Mouse (Mus musculus) olfactory bulb, adult 2 months (tissue): ENCODE data around the gene Nxpe3. TPM values are rescaled to one million over a fixed set of nuclear protein-coding genes. Genes with fewer than 3 reads are reported as not detected.

Experiments
- H3K27ac ChIP-seq: fragments of 200-500 bp; 2 replicates; pipeline ENCODE4 v1.5.1; 2012; ENCODE audit warnings: low read depth, low read length; ENCODE audit not compliant: insufficient read depth
- H3K4me1 ChIP-seq: fragments of 200-500 bp; 2 replicates; pipeline ENCODE4 v1.6.1; 2012; ENCODE audit warnings: low read length; ENCODE audit not compliant: control insufficient read depth, insufficient read depth
- H3K4me3 ChIP-seq: fragments of 200-500 bp; 2 replicates; pipeline ENCODE4 v1.5.1; 2012; ENCODE audit warnings: mild to moderate bottlenecking, low read depth, low read length, moderate library complexity; ENCODE audit not compliant: insufficient read depth
- CTCF ChIP-seq: fragments of 200-500 bp; IDR thresholded peaks from 2 replicates; pipeline ENCODE4 v1.5.1; 2012; ENCODE audit warnings: low read depth, mild to moderate bottlenecking, low read length, moderate library complexity; ENCODE audit not compliant: insufficient read depth
- POLR2A ChIP-seq: fragments of 200-500 bp; IDR thresholded peaks from 2 replicates; pipeline ENCODE4 v1.6.1; 2012; ENCODE audit warnings: mild to moderate bottlenecking, low read depth, low read length, moderate library complexity; ENCODE audit not compliant: insufficient read depth
- WGBS: fragments of 180-500 bp; shearing (Covaris S2); methylation state at CpG from one replicate; pipeline ENCODE4 v1.1.7; 2018; 5-methylcytosine and 5-hydroxymethylcytosine counted together
- polyA plus RNA-seq: library from polyadenylated mRNA; stranded (reverse); fragments of >200 nt; gene quantifications from 2 replicates; pipeline ENCODE4 v1.2.4, GENCODE M21; 2012; ENCODE audit warnings: low replicate concordance; ENCODE audit not compliant: missing spikeins, insufficient read depth, insufficient read length

Gene Nxpe3
- polyA plus RNA-seq, 1 experiment = not detected

GRCm38 (mm10) chr16:55831451-55831850 is 63.6 kb downstream of the Nxpe3 start:
- TF ChIP-seq CTCF = no peak
- TF ChIP-seq POLR2A = no peak
- no peak overlapping the region for H3K4me3 ChIP-seq
- 96% methylated on average over 1 of the region's 1 CpGs for WGBS
- no peaks in the 10 kb centered on the region for H3K4me1 ChIP-seq
- H3K27ac ChIP-seq = no peak overlapping the region

GRCm38 (mm10) chr16:55823398-55824155 is 71.5 kb downstream of the Nxpe3 start:
- Histone ChIP-seq H3K4me3 (no peak overlapping the region), H3K4me1 (peaks cover 13% of the 10 kb centered on the region), H3K27ac (no peak overlapping the region)
- TF ChIP-seq CTCF = no peak
- no peak for TF ChIP-seq POLR2A
- 43% methylated on average over 11 of the region's 11 CpGs for WGBS

- Histone ChIP-seq H3K4me1 (peaks cover 13% of the 10 kb centered on the region), H3K27ac (no peak overlapping the region), H3K4me3 (no peak overlapping the region)
- 69% methylated on average over 18 of the region's 18 CpGs for WGBS
- TF ChIP-seq CTCF (no peak), POLR2A (no peak)
These were observed 72.2 kb downstream of the Nxpe3 start for GRCm38 (mm10) chr16:55822741-55823397.

DNA sequence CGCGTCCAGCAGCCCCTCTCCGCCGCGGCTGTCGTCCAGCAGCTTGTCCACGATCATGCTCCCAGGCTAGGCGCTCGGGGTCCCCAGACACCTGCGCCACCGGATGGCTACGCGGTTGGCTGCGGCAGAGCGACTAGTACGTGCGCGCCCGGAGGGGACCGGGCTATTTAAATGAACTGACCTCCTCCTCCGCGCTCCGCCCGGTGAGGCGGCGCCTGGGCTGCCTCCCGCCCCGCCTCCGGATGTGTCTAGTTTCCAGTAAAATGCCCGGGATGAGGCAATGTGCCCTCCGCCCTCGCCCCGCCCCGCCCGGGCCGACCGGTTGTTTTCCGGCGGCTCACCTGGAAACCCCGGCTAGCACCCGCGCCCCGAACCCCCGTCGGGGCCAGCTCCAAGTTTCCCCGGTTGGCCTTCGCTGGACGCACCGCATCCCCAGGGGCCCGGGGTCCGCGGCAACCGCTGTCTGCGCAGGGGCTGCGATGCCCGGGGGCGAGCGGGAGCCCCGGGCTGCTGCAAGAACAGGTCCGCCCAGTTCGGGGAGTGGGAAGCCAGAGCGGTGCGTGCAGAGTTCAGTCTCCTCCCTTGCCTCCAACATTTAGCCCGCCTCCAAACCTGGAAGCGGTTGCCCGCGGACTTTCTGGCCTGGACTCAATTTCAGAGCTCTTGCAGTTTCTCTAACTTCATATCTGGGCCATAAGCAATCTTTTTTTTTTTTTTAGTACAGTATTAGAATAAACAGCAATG is 72.9 kb downstream of the Nxpe3 start:
- H3K4me1 ChIP-seq = peaks cover 13% of the 10 kb centered on the region
- peak overlapping the region; percentile 72 for H3K27ac ChIP-seq
- WGBS = under 1% methylated on average over 67 of the region's 67 CpGs
- peak overlapping the region; percentile 100 for H3K4me3 ChIP-seq
- TF ChIP-seq CTCF (no peak), POLR2A (peak; percentile 62; the same call in 1 of the 2 replicates)

GRCm38 (mm10) chr16:55821571-55821981 is 73.5 kb downstream of the Nxpe3 start:
- TF ChIP-seq CTCF (no peak), POLR2A (no peak)
- H3K4me3 ChIP-seq = peak overlapping the region; percentile 100
- H3K4me1 ChIP-seq = peaks cover 13% of the 10 kb centered on the region
- 0% methylated on average over 40 of the region's 40 CpGs for WGBS
- peak overlapping the region; percentile 53 for H3K27ac ChIP-seq

GRCm38 (mm10) chr16:55820916-55821570 is 74.0 kb downstream of the Nxpe3 start:
- 7% methylated on average over 20 of the region's 20 CpGs for WGBS
- peak overlapping the region; percentile 12; the same call in 1 of the 2 replicates for H3K27ac ChIP-seq
- peaks cover 13% of the 10 kb centered on the region for H3K4me1 ChIP-seq
- no peak for TF ChIP-seq POLR2A
- TF ChIP-seq CTCF = no peak
- H3K4me3 ChIP-seq = peak overlapping the region; percentile 100

GRCm38 (mm10) chr16:55820161-55820915 is 74.7 kb downstream of the Nxpe3 start:
- Histone ChIP-seq H3K4me1 (peaks cover 13% of the 10 kb centered on the region), H3K4me3 (peak overlapping the region; percentile 45), H3K27ac (no peak overlapping the region; the same call in 1 of the 2 replicates)
- no peak for TF ChIP-seq CTCF
- no peak for TF ChIP-seq POLR2A
- WGBS = 47% methylated on average over 13 of the region's 13 CpGs
